Mouse (Mus musculus): ENCODE measurements around the gene Scmh1.

DNA sequence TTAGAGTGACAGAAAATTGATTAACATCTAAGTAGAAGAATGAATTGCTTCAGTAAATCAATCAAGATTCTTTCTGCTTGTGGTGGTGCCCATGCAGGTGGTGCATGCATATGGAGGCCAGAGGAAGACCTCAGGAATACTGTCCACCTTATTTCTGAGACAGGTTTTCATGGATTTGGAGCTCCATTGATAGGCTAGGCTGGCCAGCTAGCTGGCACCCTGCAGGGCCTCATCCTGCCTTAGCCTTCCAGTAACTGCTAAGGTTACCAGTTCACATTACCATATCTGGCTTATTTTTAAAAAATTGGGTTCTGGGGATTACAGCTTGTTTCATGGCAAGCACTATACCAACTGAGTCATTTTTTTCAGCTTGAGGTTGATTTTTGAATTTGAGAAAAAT is 15.1 kb downstream of the Scmh1 start:
- no peak for TF ChIP-seq CTCF (IDR thresholded peaks at IDR 0.05; ENCODE audit: extremely low read depth, insufficient read depth, low read length)
- TF ChIP-seq POLR2A (IDR thresholded peaks at IDR 0.05; ENCODE audit: extremely low read depth, insufficient read depth, low read length) = no peak
